Mouse (Mus musculus) gastrocnemius, adult 8-10 months (tissue): ENCODE data around the gene Egln2. TPM values are rescaled to one million over a fixed set of nuclear protein-coding genes. Genes with fewer than 3 reads are reported as not detected.

Source experiments
- DNase-seq, 2 experiments: peaks; one replicate each; pipeline ENCODE4 v3.0.0; 2022; ENCODE audit warnings: low spot score in 2 of 2
- total RNA-seq, 4 experiments: library from RNA; stranded (reverse); gene quantifications; 2 replicates each; pipeline ENCODE4 v1.2.4; 2022

The Egln2 gene
- total RNA-seq, 4 experiments from 2014 or later: 119 to 120 (median 119) TPM

- no peak for DNase-seq
These were observed 11.3 kb upstream of the Egln2 start for GRCm38 (mm10) chr7:27177942-27178323.

- DNase-seq: no peak
These were observed 8.3 kb upstream of the Egln2 start for GRCm38 (mm10) chr7:27174896-27175295.

- DNase-seq: no peak
These were observed 7.9 kb upstream of the Egln2 start for GRCm38 (mm10) chr7:27174496-27174895.

GRCm38 (mm10) chr7:27170981-27171380, 4.4 kb upstream of the Egln2 start:
- no peak for DNase-seq

- no peak for DNase-seq
These were observed 1.8 kb upstream of the Egln2 start for GRCm38 (mm10) chr7:27168371-27168770.

GRCm38 (mm10) chr7:27167475-27168094, 983 bp upstream of the Egln2 start:
- DNase-seq: no peak

GRCm38 (mm10) chr7:27166229-27166613, 381 bp downstream of the Egln2 start:
- peak; percentile 77 to 87 for DNase-seq

GRCm38 (mm10) chr7:27165696-27166095, 906 bp downstream of the Egln2 start:
- no peak for DNase-seq

- peak; percentile 40 to 62 for DNase-seq
These were observed 1.5 kb downstream of the Egln2 start for GRCm38 (mm10) chr7:27165007-27165655.

- DNase-seq: no peak
These were observed 2.3 kb downstream of the Egln2 start for GRCm38 (mm10) chr7:27164112-27164947.

- DNase-seq: peak; percentile 41 to 60
These were observed 3.2 kb downstream of the Egln2 start for GRCm38 (mm10) chr7:27163450-27163805.

- no peak for DNase-seq
These were observed 3.7 kb downstream of the Egln2 start for GRCm38 (mm10) chr7:27162780-27163449.

- no peak for DNase-seq
These were observed 4.9 kb downstream of the Egln2 start for GRCm38 (mm10) chr7:27161744-27162143.

GRCm38 (mm10) chr7:27160921-27161320, 5.7 kb downstream of the Egln2 start:
- no peak for DNase-seq

GRCm38 (mm10) chr7:27159882-27160281, 6.7 kb downstream of the Egln2 start:
- DNase-seq: peak; percentile 84

- no peak for DNase-seq
These were observed 7.3 kb downstream of the Egln2 start for GRCm38 (mm10) chr7:27159256-27159655.

GRCm38 (mm10) chr7:27158171-27158570, 8.4 kb downstream of the Egln2 start:
- DNase-seq: no peak

GRCm38 (mm10) chr7:27156005-27156404, 10.6 kb downstream of the Egln2 start:
- DNase-seq: no peak

GRCm38 (mm10) chr7:27153205-27153764, 13.3 kb downstream of the Egln2 start, which contains the start of gene Cyp2t4:
Gene Cyp2t4 (plus strand): TSS chr7:27153714.
- DNase-seq: no peak

- DNase-seq: no peak
These were observed 30.1 kb downstream of the Egln2 start for GRCm38 (mm10) chr7:27136410-27136996.

GRCm38 (mm10) chr7:27133757-27134156, 32.8 kb downstream of the Egln2 start:
- DNase-seq: no peak
